Mouse (Mus musculus) T-cell, adult 2 months (primary cell): ENCODE measurements at regions not wholly inside any gene's neighbourhood (a gene's known extent, or its start where the extent isn't known, plus 50 kb on each side); places are given as distances from the start of the nearest gene placed in this dataset.
A peak's percentile ranks its signal among the peaks of the same experiment; 100 is the strongest.

ENCODE experiments used
- DNase-seq: peaks from one replicate; pipeline ENCODE4 v3.0.0; 2022; ENCODE audit warnings: low spot score

GRCm38 (mm10) chrX:167152611-167153010 is 56.5 kb downstream of the Tmsb4x start:
- no peak for DNase-seq

GRCm38 (mm10) chrX:167151341-167151740 is 57.8 kb downstream of the Tmsb4x start:
- no peak for DNase-seq

- DNase-seq: no peak
These were observed 59.7 kb downstream of the Tmsb4x start for GRCm38 (mm10) chrX:167149400-167149799.

- DNase-seq: peak; percentile 52
These were observed 62.4 kb downstream of the Tmsb4x start for GRCm38 (mm10) chrX:167146513-167147360.

DNA sequence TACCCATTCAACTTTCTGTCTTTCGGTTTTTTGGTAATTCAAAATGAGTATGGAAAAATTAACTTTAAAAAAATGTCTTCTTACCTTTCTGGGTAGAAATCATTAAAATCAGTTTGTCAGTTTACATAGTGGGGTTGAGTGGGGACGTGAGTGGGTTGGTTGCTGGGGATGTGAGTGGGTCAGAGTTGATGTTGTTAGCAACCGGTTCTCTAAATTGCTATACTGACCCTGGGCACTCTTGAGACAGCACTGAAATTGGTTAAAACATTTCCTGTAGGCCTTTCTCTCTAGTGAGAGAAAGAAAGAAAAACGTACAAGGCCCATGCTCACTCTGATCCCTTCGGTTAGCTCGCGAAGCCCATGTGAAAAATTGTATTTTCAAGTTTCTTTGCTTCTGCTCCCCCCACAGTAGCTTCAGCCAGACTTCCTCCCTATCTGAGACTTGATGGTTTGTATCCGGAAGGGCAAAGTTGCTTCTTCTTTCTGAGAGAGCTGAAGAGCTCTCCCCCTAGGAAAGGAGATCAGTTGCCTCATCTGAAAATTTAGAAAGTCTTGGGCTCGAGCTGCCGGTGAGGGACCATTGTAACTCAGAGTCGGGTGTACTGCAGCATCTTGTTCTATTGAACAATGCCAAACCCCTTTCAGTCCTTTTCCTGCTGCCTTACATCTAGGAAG is 63.5 kb downstream of the Tmsb4x start:
- DNase-seq: peak; percentile 12

- peak; percentile 32 for DNase-seq
These were observed 70.0 kb downstream of the Tmsb4x start for GRCm38 (mm10) chrX:167139110-167139509.

DNA sequence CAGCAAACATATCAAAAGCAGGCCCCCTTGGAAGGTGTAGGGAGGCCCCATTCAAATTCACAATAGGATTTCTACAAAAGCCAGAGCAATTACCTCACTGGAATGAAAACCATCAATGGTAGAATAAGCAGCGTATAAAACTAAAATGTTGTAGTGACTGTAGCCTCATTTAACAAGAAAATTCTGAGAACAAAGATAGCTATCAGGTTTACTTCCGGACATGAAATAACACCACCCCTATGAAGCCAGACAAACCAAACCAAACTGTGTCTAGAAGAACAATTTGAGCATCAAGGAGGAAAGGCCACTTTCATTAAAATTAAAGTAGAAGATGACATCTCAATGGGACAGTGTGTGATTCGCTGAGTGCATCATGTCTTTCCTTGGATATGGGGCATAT is 74.9 kb downstream of the Tmsb4x start:
- no peak for DNase-seq

GRCm38 (mm10) chrX:167132989-167133395 is 76.1 kb downstream of the Tmsb4x start:
- no peak for DNase-seq

GRCm38 (mm10) chrX:167131317-167131716 is 77.8 kb downstream of the Tmsb4x start:
- DNase-seq: no peak

DNA sequence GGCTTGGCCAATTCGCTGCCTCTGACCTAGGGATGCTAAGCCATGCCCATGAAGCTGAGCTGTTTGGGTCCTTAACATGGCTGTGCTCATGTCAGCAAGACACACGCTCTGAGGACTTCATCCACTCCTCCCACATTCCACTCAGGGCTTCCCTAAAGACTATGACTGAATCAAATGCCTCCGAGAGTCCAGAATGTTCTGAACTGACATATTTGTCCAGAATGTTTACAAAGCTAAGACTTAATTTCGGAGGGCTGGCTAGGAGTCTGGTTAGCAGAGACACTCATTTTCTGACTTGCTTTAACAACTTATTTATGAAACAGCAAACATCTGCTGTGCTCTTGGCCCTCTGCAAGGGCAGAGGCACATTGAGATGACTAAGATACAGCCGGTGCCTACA is 78.5 kb downstream of the Tmsb4x start:
- DNase-seq: no peak

DNA sequence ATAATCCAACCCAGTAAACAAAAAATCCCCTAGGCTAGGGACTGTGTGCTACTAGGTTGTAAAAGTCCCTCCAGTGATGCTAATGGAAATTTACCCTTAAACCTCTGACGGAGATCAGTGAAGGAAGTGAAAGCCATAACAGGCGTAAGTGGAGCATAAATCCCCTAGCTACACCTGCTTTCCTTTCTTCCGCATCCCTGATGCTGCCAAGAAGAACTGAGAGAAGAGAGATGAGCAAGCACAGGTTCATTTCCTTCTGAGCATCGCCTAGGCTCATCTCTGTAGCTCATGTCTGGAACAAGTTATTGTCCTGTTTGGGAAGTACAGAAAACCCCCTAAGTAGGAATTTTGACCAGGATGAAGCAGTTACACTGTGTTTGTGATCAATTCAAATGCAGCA is 89.8 kb downstream of the Tmsb4x start:
- DNase-seq: no peak

GRCm38 (mm10) chrX:167115096-167115495 is 94.0 kb downstream of the Tmsb4x start:
- no peak for DNase-seq

- DNase-seq: no peak
These were observed 97.8 kb downstream of the Tmsb4x start for GRCm38 (mm10) chrX:167111059-167111871.

GRCm38 (mm10) chrX:167108356-167108755 is 100.8 kb downstream of the Tmsb4x start:
- DNase-seq: peak; percentile 60

DNA sequence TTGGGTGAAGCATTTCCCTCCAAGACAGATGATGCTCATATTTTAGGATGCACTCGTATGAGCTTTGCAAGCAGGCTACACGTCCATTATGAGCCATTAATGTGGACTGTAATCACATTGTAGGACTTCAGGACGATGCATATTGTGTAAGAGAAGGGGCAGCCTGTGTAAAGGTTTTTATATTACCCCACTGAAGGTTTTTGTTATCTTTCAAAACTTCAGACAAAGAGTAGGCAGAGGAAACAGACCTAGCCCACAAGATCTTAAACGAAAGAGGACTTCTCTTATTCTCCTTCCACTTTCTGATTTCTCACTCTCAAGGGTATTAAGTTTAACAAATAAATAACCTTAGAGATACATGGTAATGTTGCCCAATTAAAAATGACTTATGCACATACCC is 101.6 kb downstream of the Tmsb4x start:
- DNase-seq: no peak

GRCm38 (mm10) chrX:167105931-167106417 is 103.1 kb downstream of the Tmsb4x start:
- DNase-seq: no peak

DNA sequence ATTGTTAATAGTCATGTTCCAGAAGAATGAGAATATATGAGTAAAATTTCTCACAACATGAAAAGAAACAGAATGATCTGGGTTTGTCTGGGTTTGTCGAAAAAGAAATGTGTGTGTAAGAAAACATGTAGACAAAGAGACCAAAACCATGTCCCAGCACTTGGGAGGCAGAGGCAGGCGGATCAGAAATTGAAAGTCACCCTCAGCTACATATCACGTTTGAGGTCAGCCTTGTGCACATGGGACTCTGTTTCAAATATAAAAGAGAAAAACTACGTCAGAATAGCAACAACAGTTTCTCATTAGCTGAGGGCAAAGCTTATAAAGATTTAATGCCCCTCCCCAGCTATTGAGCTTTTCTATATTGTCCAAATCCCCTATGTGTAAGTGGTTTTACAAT is 103.8 kb downstream of the Tmsb4x start:
- no peak for DNase-seq

GRCm38 (mm10) chrX:167104247-167104621 is 104.9 kb downstream of the Tmsb4x start:
- DNase-seq: no peak

- DNase-seq: no peak
These were observed 105.4 kb downstream of the Tmsb4x start for GRCm38 (mm10) chrX:167103501-167104246.

- peak; percentile 67 for DNase-seq
These were observed 107.2 kb downstream of the Tmsb4x start for GRCm38 (mm10) chrX:167101929-167102328.

DNA sequence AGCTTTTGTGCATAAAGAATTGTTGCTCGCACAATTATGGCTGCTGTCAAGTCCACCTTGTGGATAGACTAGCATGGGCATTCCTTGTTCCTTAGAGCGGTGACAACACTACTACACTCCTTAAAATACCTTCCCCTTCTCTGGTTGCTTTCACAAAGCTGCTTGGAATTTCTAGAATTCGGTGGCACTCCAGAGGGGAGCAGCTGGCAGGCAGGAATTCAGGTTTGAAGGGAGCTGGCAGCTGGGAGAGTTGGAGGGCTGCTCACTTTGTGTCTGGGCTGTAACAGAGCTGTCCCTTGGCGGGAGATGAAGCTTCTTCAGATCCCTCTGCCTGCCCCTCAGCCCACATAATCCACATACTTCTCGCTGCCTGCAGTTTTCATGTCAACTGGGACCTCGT is 109.7 kb downstream of the Tmsb4x start:
- DNase-seq: no peak

DNA sequence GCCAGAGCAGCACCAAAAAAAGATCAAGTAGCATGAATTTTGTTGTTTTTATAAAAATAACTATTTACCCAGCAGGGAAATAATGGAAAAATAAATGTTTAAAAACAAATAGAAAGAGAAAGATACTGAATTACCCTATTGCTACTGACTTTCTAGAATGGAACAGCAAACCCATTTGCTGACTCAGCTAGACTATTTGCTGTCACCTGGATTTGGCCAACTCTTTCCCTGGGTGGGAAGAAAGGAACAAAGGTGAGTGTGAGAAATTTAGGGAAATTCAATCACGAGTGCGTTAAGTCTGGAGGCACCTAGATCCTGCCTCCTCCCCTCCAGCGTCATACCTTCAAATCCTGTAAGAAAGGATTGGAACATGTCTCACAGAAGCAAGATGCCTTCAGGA is 110.2 kb downstream of the Tmsb4x start:
- no peak for DNase-seq
